Mouse (Mus musculus): Measurements from ENCODE around the gene Cfap70. TPM values are rescaled to one million over a fixed set of nuclear protein-coding genes. Genes with fewer than 3 reads are reported as not detected.

The Cfap70 gene
- total RNA-seq, 2 experiments from 2014 or later, result not detected

DNA sequence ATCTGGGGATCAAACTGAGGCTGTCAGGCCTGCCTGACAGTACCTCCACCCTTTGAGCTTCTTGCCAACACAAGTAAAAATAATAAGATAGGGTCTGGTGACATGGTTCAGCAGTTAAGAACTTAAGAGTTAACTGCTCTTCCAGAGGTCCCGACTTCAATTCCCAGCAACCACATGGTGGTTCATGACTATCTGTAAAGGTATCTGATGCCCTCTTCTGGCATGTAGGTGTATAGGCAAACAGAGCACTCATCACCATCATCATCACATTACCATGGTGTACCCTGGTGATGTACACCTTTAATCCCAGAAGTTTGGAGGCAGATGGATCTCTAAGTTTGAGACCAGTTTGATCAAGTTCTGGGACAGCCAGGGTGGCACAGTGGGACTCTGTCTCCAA, 23.4 kb downstream of the Cfap70 start:
- peak; percentile 46; the same call in 1 of the 2 replicates for ATAC-seq (replicated peaks; ENCODE audit: poor library complexity)

GRCm38 (mm10) chr14:20423046-20423445, 29.0 kb downstream of the Cfap70 start:
- no peak for ATAC-seq (replicated peaks; ENCODE audit: poor library complexity)

DNA sequence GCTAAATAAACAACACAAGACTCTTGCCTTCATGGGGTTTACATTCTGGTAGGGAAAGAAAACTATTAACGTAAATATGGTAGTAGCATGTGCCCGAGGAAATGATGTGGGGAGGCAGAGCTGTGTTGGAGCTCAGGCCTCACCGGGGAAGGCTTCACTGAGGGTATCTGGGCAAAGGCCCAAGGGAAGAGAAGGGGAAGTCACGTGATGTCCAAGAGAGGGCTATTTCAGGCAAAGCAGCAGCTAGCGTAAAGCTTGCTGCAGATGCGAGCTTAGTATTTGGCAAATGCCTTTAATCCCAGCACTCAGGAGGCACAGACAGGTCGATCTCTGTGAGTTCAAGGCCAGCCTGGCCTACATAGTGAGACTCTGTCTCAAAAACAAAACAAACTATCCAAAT, 29.8 kb downstream of the Cfap70 start:
- ATAC-seq (replicated peaks; ENCODE audit: poor library complexity), result 0 out of 2 replicates have a peak, but pooled peaks have one; percentile 42

- peak; percentile 96 for ATAC-seq (replicated peaks; ENCODE audit: poor library complexity)
These were observed 52.0 kb downstream of the Cfap70 start for GRCm38 (mm10) chr14:20400071-20400470.

GRCm38 (mm10) chr14:20398864-20399263, 53.2 kb downstream of the Cfap70 start:
- peak; percentile 81 for ATAC-seq (replicated peaks; ENCODE audit: poor library complexity)

GRCm38 (mm10) chr14:20397220-20397619, 54.8 kb downstream of the Cfap70 start:
- no peak for ATAC-seq (replicated peaks; ENCODE audit: poor library complexity)

GRCm38 (mm10) chr14:20393205-20393913, 58.7 kb downstream of the Cfap70 start, which contains the start of gene Mrps16:
Mrps16 (minus strand) TSS chr14:20393634.
- peak; percentile 91 for ATAC-seq (replicated peaks; ENCODE audit: poor library complexity)

DNA sequence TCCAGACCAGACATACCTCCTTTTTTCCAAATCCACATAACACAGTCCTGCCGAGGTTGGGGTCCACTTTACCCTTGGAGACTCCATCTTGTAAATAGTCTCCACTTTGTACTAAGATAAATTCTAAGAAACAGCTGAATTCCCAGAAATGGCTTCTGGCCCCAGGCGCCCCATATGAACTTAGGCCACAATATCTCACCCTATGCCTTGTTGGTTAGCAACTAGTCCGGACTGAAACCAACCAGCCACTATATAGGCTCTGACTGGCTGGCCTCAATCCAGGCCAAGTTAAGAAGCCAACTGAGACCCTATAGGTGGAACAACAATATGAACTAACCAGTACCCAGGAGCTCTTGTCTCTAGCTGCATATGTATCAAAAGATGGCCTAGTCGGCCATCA, 59.7 kb downstream of the Cfap70 start:
- no peak for ATAC-seq (replicated peaks; ENCODE audit: poor library complexity)

- ATAC-seq (replicated peaks; ENCODE audit: poor library complexity), result no peak
These were observed 62.5 kb downstream of the Cfap70 start for GRCm38 (mm10) chr14:20389446-20390079.

- ATAC-seq (replicated peaks; ENCODE audit: poor library complexity), result peak; percentile 80
These were observed 63.4 kb downstream of the Cfap70 start, which contains the start of gene Dnajc9 for GRCm38 (mm10) chr14:20388441-20389129. Dnajc9 (minus strand) TSS chr14:20388910.

- ATAC-seq (replicated peaks; ENCODE audit: poor library complexity), result 0 out of 2 replicates have a peak, but pooled peaks have one; percentile 23
These were observed 72.1 kb downstream of the Cfap70 start for GRCm38 (mm10) chr14:20379753-20380430.

DNA sequence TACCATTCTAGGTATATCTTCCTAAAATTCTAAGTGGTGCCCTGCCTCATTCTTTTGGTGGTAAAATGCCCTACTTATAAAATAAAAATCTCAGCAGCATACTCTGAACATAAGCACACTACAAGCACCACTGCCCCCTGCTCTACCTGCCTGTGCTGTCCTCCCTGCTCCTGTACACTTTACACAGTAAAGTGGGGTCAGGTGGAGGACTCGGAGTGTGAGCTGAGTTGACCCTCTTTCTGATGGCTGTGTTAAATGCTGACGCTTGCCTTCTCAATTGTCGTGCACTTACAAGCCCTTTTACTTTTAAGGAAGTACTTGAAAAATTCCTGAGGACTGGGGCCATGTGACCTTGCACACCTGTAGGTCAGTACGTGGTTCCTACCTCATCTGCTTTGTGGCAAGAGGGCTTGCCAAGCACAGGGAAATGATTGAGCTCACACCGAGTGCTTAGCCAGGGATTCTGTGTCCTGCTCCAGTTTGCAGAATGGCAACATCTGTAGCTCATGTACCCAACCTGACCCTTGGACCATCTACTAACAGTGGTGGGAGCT, 72.9 kb downstream of the Cfap70 start:
- no peak for ATAC-seq (replicated peaks; ENCODE audit: poor library complexity)

- peak; percentile 85 for ATAC-seq (replicated peaks; ENCODE audit: poor library complexity)
These were observed 73.5 kb downstream of the Cfap70 start for GRCm38 (mm10) chr14:20378313-20379061.

DNA sequence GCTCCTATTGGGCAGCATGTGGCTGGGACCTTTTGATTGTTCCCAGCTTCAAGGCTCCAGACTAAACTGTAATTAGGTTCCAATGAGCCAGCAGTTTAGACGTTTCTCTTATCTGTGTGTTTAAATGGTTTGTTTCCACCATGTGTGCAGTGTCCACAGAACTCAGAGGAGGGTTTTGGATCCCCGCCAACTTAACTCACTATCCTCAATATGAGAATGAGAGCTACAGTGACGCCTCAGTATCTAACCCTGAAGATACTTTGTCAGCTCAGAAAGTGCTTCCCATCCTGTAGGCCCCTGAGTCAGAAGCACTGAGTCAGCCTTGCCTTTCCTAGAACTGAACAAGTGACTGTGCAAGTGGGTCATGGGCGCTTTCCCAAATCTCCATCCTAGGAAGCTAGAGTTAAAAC, 74.9 kb downstream of the Cfap70 start:
- peak; percentile 66 for ATAC-seq (replicated peaks; ENCODE audit: poor library complexity)

DNA sequence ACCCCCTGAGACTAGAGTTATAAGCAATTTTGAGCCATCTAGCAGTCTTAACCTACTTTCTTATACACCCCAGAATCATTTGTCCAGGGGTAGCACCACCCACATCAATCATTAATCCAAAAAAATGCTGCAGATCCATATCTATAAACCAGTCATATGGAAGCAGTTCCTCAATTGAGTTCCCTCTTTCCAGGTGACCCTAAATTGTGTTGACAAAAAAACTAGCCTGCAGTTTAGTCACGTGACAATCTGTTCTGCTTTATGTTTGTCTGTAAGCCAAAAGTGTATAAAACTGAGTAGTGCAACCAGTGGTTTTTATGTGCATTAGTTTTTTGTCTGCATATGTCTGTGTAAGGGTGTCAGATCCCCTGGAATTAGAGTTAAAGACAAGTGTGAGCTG, 80.2 kb downstream of the Cfap70 start:
- no peak for ATAC-seq (replicated peaks; ENCODE audit: poor library complexity)

- ATAC-seq (replicated peaks; ENCODE audit: poor library complexity), result peak; percentile 91
These were observed 81.2 kb downstream of the Cfap70 start for GRCm38 (mm10) chr14:20370798-20371197.

DNA sequence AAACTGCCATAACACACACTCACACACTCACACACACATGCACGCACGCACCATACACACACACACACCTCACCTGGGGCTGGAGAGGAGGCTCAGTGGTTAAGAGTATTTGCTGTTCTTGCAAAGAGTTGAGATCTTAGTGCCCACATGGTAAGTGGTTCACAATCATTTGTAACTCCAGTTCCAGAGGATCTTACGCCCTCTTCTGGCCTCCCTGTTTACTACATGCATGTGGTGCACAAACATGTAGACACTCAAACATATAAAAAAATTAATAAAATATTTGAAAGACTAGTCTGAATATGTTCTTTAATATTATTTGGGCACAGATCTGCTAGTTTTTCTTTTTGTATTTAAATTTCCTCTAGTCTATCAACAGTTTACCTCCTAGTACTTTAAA, 83.8 kb downstream of the Cfap70 start:
- ATAC-seq (replicated peaks; ENCODE audit: poor library complexity), result no peak

DNA sequence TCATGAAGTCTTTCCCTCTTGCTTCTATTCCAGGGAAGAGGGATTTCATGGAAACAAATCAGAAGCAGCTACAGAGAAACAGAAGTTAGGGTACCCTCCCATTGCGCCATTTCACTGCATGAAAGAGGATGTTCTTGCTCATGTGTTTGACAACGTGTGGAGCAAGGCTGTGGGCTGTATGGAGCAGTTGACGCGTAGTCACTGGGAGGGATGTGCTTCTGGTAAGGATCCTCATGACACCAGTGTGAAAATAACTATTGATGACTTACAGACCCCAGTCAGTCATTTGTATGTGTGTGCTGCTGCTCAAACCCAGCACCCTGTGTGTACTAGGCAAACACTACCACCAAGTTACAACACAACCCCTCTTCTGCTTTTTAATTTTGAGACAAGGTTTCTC, 88.8 kb downstream of the Cfap70 start:
- ATAC-seq (replicated peaks; ENCODE audit: poor library complexity), result peak; percentile 86

- peak; percentile 96 for ATAC-seq (replicated peaks; ENCODE audit: poor library complexity)
These were observed 104.0 kb downstream of the Cfap70 start, which contains the start of the genes Ecd and Fam149b for GRCm38 (mm10) chr14:20347991-20348541. Ecd (minus strand) TSS chr14:20348121. Fam149b (plus strand) TSS chr14:20348162.
